8 mouse cellular contexts compared by ENCODE assay signal in the genomic region with DNA sequence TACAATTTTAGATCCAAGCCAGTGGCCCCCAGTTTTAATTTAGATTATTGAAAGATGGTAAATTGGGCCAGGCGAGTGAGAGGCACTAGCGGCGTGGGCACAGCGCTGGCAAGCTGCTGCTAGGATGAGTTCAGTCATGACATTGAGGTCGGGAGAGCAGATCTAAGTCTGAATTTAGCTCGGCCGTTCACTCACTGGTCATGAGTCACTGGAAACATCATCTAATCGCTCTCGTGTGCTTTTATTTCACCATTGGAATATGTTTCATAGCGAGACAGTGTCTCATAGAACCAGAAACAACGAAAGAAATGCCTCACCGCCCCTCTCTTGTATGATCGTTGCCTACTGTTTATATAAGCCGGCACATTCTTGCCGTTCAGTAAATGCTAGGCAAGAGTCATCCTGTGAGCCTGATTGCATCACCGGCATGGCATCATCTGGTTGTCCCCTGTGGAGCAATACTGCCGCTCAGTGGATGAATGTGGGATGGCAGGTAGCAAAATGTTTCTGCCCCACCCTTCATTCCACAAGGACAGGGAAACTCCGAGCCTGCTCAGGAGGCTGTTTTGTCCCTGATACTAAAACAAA.
DNase-seq lines count a peak whose midpoint lies in the region; ATAC-seq and TF ChIP-seq lines count a peak whose summit lies in the region.

No protein-coding gene starts in this region.

- TF ChIP-seq EP300 in lung, postnatal 0 days (IDR thresholded peaks at IDR 0.05): peak; percentile 90

- peak overlapping the region; percentile 47 for H3K4me2 ChIP-seq in hindbrain, embryonic 12.5 days (replicated peaks)
- peak overlapping the region; percentile 35; the same call in 1 of the 2 replicates for H3K4me2 ChIP-seq in lung, postnatal 0 days (replicated peaks; ENCODE audit: low read depth, low read length)

- H3K27me3 ChIP-seq in Patski: no peaks in the 10 kb centered on the region
- H3K27me3 ChIP-seq in hindbrain, embryonic 12.5 days: peaks cover 3% of the 10 kb centered on the region; the same call in 1 of the 2 replicates
- no peaks in the 10 kb centered on the region for H3K27me3 ChIP-seq in lung, postnatal 0 days (replicated peaks; ENCODE audit: insufficient read depth, low read length)

- peak; percentile 85 for ATAC-seq in Patski
- ATAC-seq in hindbrain, embryonic 12.5 days (ENCODE audit: low FRiP score): peak; percentile 91
- peak; percentile 90 for ATAC-seq in lung, postnatal 0 days

- peak overlapping the region; percentile 7 for H3K4me3 ChIP-seq in hindbrain, embryonic 12.5 days
- no peak overlapping the region; the same call in 1 of the 2 replicates for H3K4me3 ChIP-seq in lung, postnatal 0 days (ENCODE audit: low read depth, low read length)

- no peaks in the 10 kb centered on the region for H3K9me3 ChIP-seq in hindbrain, embryonic 12.5 days (replicated peaks)
- no peaks in the 10 kb centered on the region for H3K9me3 ChIP-seq in lung, postnatal 0 days (ENCODE audit: low read length)

- H3K4me1 ChIP-seq in hindbrain, embryonic 12.5 days: peaks cover 13% of the 10 kb centered on the region
- H3K4me1 ChIP-seq in lung, postnatal 0 days (ENCODE audit: insufficient read depth, low read depth, low read length): peaks cover 6% of the 10 kb centered on the region; the same call in 1 of the 2 replicates

- TF ChIP-seq CTCF in Patski (IDR thresholded peaks at IDR 0.05): peak; percentile 99
- TF ChIP-seq CTCF in lung, postnatal 0 days (IDR thresholded peaks at IDR 0.05): peak; percentile 100

- WGBS in hindbrain, embryonic 12.5 days: 10% methylated on average over 18 of the region's 18 CpGs
- WGBS in lung, postnatal 0 days: 7% methylated on average over 18 of the region's 18 CpGs

- in situ Hi-C loops in Patski (cut with MboI; ENCODE audit: low pct_unique_long_range_greater_than_20kb): loop anchor here (5.0 to 10.0 kb wide), 4 partner anchors 259 to 647 kb away; no protein-coding TSS in a partner anchor

- peak; percentile 87 for DNase-seq in Patski (ENCODE audit: low read depth, low spot score)
- peak; percentile 97 to 99 for DNase-seq in cerebellum, postnatal 14 days
- DNase-seq in frontal cortex, postnatal 14 days (ENCODE audit: low spot score in 2 of 2): peak; percentile 86 to 96
- peak; percentile 98 to 99 for DNase-seq in layer of hippocampus, postnatal 10 days (ENCODE audit: low spot score in 2 of 2)
- peak; percentile 96 for DNase-seq in lung, postnatal 0 days (ENCODE audit: low spot score)
- DNase-seq in ovary, postnatal 14 days (ENCODE audit: low spot score): peak; percentile 98
- peak; percentile 75 to 90 for DNase-seq in thymus, postnatal 10 days (ENCODE audit: low spot score in 2 of 2)

- CTCF ChIA-PET in Patski (lab: Charles Lee): interaction anchor here (1.2 to 2.8 kb wide), 5 partner anchors 17 to 256 kb away, joined by 3 to 26 read pairs (median 5); no protein-coding TSS in a partner anchor

- no peaks in the 10 kb centered on the region for H3K36me3 ChIP-seq in hindbrain, embryonic 12.5 days
- H3K36me3 ChIP-seq in lung, postnatal 0 days (ENCODE audit: insufficient read depth, low read length): no peaks in the 10 kb centered on the region

- POLR2A ChIA-PET in Patski (lab: Charles Lee): interaction anchor here (1.0 to 1.6 kb wide), 5 partner anchors 13 to 256 kb away, joined by 3 to 5 read pairs (median 3); a partner anchor contains a TSS

- peak overlapping the region; percentile 41 for H3K9ac ChIP-seq in hindbrain, embryonic 12.5 days
- no peak overlapping the region for H3K9ac ChIP-seq in lung, postnatal 0 days (replicated peaks; ENCODE audit: low read depth)

- H3K27ac ChIP-seq in hindbrain, embryonic 12.5 days: no peak overlapping the region
- no peak overlapping the region for H3K27ac ChIP-seq in lung, postnatal 0 days (ENCODE audit: low read length)
